Mouse (Mus musculus): ENCODE data around the gene Rab37. TPM values are rescaled to one million over a fixed set of nuclear protein-coding genes. Genes with fewer than 3 reads are reported as not detected.

The Rab37 gene
- total RNA-seq, 2 experiments from 2014 or later, result 3.3 to 3.4 TPM

GRCm38 (mm10) chr11:115153699-115154292, 62.6 kb downstream of the Rab37 start:
- H3K4me3 ChIP-seq, result peak overlapping the region; percentile 17; the same call in 1 of the 2 replicates
- DNase-seq (ENCODE audit: low spot score in 2 of 2), result peak in 1 of 2 experiments; percentile 60
- TF ChIP-seq CTCF (conservative IDR thresholded peaks at IDR 0.05), result peak; percentile 84
- H3K27ac ChIP-seq, result no peak overlapping the region

DNA sequence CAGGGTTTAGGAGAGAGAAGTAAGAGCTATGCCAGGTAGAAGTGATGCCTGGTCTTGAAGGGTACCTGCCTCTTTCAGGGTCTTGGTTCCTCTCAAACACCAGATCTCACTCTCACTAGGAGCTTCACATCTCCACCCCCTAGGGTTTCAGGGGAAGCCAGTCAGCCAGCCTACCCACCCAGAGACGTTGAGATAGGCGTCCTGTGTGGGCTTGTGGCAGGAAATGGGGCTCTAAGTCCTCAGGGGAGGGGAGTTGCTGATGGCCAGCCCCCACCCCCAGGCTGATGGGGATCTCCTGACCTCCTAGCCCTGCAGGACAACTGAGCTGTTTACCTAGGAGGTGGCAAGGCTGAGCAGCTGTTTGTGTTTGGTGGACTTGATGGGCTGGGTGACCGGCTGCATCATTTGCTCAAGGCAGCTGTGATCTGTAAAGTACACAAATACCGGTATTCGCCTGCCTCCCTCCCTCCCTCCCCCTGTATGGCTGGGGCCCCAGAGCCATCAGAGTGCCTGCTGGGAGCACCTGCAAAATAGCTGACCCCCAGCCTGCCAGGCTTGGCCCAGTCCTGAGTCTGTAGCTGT, 63.9 kb downstream of the Rab37 start:
- no peak for TF ChIP-seq CTCF (conservative IDR thresholded peaks at IDR 0.05)
- no peak overlapping the region for H3K4me3 ChIP-seq
- no peak overlapping the region for H3K27ac ChIP-seq
- no peak for DNase-seq (ENCODE audit: low spot score in 2 of 2)

DNA sequence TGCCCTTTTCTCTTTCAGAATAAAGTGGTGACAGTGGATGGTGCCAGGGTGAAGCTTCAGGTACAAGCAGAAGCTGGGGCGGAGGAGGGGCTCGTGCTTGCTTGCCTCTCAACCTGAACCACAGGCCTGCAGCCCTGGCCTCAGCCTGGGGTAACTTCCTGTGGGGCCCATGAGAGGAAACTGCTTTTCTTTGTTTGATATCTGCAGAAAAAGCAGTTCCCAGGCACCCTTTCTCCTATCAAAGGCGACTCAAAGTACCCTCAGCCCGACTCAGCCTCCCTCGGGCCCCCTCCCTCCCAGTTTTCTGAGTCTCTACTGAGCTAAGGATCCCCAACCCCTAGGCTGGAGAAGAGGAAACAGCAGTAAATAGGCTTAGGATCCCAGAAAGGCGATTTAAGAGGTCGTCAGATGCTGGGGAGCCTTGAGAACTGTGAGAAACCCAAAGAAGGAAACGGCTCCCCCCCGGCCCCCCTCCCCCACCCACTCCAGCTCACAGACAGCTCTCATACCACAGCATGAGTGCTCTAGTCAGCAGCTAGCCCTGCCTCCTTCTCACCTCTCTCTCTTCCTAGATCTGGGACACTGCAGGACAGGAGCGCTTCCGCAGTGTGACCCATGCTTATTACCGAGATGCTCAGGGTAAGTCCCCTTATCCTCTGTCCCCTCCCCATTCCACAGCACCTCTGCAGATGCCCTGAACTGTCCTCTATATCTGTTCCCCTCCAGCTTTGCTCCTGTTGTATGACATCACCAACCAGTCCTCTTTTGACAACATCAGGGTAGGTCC, 66.9 kb downstream of the Rab37 start:
- TF ChIP-seq CTCF (conservative IDR thresholded peaks at IDR 0.05), result no peak
- no peak overlapping the region for H3K27ac ChIP-seq
- DNase-seq (ENCODE audit: low spot score in 2 of 2), result no peak
- no peak overlapping the region for H3K4me3 ChIP-seq

GRCm38 (mm10) chr11:115160016-115160797, 69.0 kb downstream of the Rab37 start:
- Histone ChIP-seq H3K27ac (no peak overlapping the region), H3K4me3 (no peak overlapping the region)
- TF ChIP-seq CTCF (conservative IDR thresholded peaks at IDR 0.05), result peak; percentile 86
- peak in 1 of 2 experiments; percentile 61 for DNase-seq (ENCODE audit: low spot score in 2 of 2)

- H3K4me3 ChIP-seq, result no peak overlapping the region
- peak; percentile 95 for TF ChIP-seq CTCF (conservative IDR thresholded peaks at IDR 0.05)
- H3K27ac ChIP-seq, result no peak overlapping the region
- peak; percentile 37 to 78 for DNase-seq (ENCODE audit: low spot score in 2 of 2)
Measured at GRCm38 (mm10) chr11:115160883-115161577, 69.8 kb downstream of the Rab37 start.

DNA sequence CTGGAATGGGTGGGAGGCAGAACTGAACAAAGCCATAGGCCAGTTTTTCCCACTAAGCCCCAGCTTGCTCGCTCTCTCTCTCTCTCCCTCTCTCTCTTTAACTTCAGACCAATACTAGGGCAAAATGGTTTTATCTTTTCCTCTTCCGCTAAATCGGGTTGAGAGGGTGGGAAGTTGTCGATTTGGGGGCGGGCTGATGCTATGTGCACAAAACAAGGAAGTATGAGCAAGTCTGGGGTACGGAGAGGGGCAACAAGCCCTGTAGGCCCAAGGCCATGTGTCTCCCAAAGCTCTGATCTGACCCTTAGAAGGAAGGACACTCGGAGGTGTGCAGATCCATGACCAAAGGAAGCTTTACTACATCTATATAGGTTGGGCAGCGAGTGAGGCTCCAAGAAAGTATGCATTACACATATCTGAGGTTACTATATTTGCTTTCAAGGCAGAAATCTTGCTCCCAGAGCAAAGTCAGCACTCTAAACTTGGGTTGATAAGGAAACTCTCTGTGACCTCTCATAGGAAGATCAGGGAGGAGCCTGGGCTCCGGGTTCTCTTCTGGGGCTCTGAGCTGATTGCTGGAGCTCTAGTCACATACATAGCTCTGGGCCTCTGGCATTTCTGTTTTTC, 70.5 kb downstream of the Rab37 start:
- no peak for DNase-seq (ENCODE audit: low spot score in 2 of 2)
- Histone ChIP-seq H3K27ac (no peak overlapping the region), H3K4me3 (no peak overlapping the region)
- TF ChIP-seq CTCF (conservative IDR thresholded peaks at IDR 0.05), result no peak

DNA sequence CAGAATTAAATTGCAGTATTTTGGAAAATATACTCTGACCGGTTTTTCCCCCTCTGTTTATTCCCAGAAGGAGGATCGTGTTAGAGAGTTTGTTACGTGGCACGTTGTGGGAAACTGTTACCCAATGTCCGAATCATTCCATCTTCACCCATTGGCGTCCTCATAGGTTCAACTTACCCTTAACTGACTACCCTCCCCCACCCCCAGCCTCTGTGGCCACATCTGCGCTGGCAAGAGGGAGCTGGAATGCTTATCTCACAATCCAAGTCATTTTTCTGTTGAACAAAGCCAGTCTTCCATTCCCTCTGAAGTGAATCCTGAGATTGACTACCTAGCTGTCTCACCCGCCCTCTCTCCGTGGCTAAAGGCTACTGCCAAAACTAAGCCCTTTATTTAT, 71.0 kb downstream of the Rab37 start:
- no peak for DNase-seq (ENCODE audit: low spot score in 2 of 2)
- no peak for TF ChIP-seq CTCF (conservative IDR thresholded peaks at IDR 0.05)
- peak overlapping the region; percentile 79; the same call in 1 of the 2 replicates for H3K27ac ChIP-seq
- H3K4me3 ChIP-seq, result no peak overlapping the region

DNA sequence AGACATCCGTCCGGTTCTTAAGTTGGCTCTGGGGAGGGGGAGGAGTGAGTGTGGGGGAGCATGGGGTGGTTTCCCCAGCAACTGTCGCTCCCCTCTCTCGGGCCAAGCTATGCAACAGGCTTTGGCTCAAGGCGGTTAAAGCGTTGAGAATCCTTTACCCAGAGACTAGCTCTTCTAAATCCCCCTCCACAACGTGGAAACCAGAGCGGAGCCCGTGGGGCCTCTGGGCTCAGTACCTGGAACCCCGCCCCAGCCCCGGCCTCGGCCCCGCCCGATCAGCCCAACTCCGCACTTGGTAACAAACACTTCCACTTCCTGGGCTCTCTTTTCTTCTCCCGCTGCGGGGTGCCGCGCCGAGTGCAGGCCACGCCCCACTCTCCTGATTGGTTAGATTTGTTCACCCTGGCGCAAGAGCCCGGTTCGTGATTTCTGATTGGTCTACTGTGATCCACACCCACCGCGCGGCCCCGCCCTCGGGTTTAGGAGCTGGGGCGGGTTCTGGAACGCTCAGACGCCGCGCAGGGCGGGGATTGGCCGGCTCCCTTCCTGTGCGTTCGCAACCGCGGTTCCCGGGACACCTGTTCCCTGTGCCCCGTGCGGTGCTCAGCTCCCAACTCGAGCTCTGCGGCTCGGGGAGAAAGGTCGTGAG, 71.7 kb downstream of the Rab37 start, which contains the start of gene Slc9a3r1:
TSS of gene Slc9a3r1 (plus strand) at position 510 of the 649 bp plus-strand sequence.
- peak; percentile 91 to 94 for DNase-seq (ENCODE audit: low spot score in 2 of 2)
- Histone ChIP-seq H3K27ac (peak within 1 kb of the TSS; percentile 79), H3K4me3 (peak within 1 kb of the TSS; percentile 79)
- TF ChIP-seq CTCF (conservative IDR thresholded peaks at IDR 0.05), result no peak

DNA sequence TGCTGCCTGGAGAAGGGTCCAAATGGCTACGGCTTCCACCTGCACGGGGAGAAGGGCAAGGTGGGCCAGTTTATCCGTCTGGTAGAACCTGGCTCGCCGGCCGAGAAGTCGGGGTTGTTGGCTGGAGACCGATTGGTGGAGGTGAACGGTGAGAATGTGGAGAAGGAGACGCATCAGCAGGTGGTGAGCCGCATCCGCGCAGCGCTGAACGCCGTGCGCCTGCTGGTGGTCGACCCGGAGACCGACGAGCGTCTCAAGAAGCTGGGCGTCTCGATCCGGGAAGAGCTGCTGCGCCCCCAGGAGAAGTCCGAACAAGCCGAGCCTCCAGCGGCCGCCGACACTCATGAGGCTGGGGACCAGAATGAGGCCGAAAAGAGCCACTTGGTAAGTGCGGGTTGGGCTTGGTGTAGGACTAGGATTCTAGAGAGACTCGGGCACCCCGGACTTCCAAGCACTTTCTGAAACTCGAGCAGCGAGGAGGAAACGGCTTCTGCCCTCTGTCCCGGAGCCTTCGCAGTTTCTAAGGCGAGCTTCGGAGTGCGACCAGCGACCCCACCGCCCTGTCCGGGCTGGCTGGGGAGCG, 72.4 kb downstream of the Rab37 start:
- peak; percentile 35 for TF ChIP-seq CTCF (conservative IDR thresholded peaks at IDR 0.05)
- Histone ChIP-seq H3K27ac (peak overlapping the region; percentile 79), H3K4me3 (peak overlapping the region; percentile 79)
- DNase-seq (ENCODE audit: low spot score in 2 of 2), result no peak

GRCm38 (mm10) chr11:115164341-115164975, 73.2 kb downstream of the Rab37 start:
- H3K4me3 ChIP-seq, result peak overlapping the region; percentile 79
- no peak for DNase-seq (ENCODE audit: low spot score in 2 of 2)
- no peak for TF ChIP-seq CTCF (conservative IDR thresholded peaks at IDR 0.05)
- peak overlapping the region; percentile 79 for H3K27ac ChIP-seq
